ENCODE assay signal across 9 mouse cellular contexts in genomic region chr19:10224637-10225453, GRCm38 (mm10). TPM values are rescaled to one million over a fixed set of nuclear protein-coding genes. Genes with fewer than 3 reads are reported as not detected.
A peak's percentile ranks its signal among the peaks of the same experiment; 100 is the strongest.
DNase-seq lines count a peak whose midpoint lies in the region; ATAC-seq and TF ChIP-seq lines count a peak whose summit lies in the region.
"Had no signal": no experiment of that assay in that cellular context is flagged by ENCODE, and none has a peak within 500 bp of the region (broad histone marks: within the 10 kb centered on the region; RNA-seq: fewer than 3 reads in every experiment).

No protein-coding gene starts in this region.

- no peaks in the 10 kb centered on the region for H3K9me3 ChIP-seq in liver, embryonic 11.5 days (ENCODE audit: control insufficient read depth, low read length)
- H3K9me3 ChIP-seq in embryonic facial prominence, embryonic 13.5 days: no peaks in the 10 kb centered on the region
- H3K9me3 ChIP-seq in intestine, postnatal 0 days (ENCODE audit: control insufficient read depth): no peaks in the 10 kb centered on the region

- H3K9ac ChIP-seq in liver, embryonic 11.5 days (ENCODE audit: low read depth, low read length): no peak overlapping the region
- 0 out of 2 replicates have a peak overlapping the region, but pooled peaks have one; percentile 40 for H3K9ac ChIP-seq in embryonic facial prominence, embryonic 13.5 days
- 0 out of 2 replicates have a peak overlapping the region, but pooled peaks have one; percentile 3 for H3K9ac ChIP-seq in intestine, postnatal 0 days (ENCODE audit: low read depth, low read length)

- H3K4me2 ChIP-seq in liver, embryonic 11.5 days: peak overlapping the region; percentile 50
- peak overlapping the region; percentile 18 for H3K4me2 ChIP-seq in embryonic facial prominence, embryonic 13.5 days
- peak overlapping the region; percentile 38 for H3K4me2 ChIP-seq in intestine, postnatal 0 days (replicated peaks; ENCODE audit: low read depth)

- H3K4me1 ChIP-seq in liver, embryonic 11.5 days (replicated peaks; ENCODE audit: control insufficient read depth, insufficient read depth, low read length): peaks cover 32% of the 10 kb centered on the region
- peaks cover 8% of the 10 kb centered on the region for H3K4me1 ChIP-seq in embryonic facial prominence, embryonic 13.5 days
- peaks cover 17% of the 10 kb centered on the region; the same call in 1 of the 2 replicates for H3K4me1 ChIP-seq in intestine, postnatal 0 days (replicated peaks; ENCODE audit: control insufficient read depth, insufficient read depth, low read length)

- H3K36me3 ChIP-seq in liver, embryonic 11.5 days (ENCODE audit: control insufficient read depth, insufficient read depth, low read length): peaks cover 3% of the 10 kb centered on the region; the same call in 1 of the 2 replicates
- no peaks in the 10 kb centered on the region for H3K36me3 ChIP-seq in embryonic facial prominence, embryonic 13.5 days
- H3K36me3 ChIP-seq in intestine, postnatal 0 days (ENCODE audit: control insufficient read depth, insufficient read depth): peaks cover 13% of the 10 kb centered on the region; the same call in 1 of the 2 replicates

- no peak overlapping the region for H3K4me3 ChIP-seq in liver, embryonic 11.5 days (ENCODE audit: low read depth, low read length)
- H3K4me3 ChIP-seq in embryonic facial prominence, embryonic 13.5 days: no peak overlapping the region
- H3K4me3 ChIP-seq in intestine, postnatal 0 days (ENCODE audit: low read depth, low read length): no peak overlapping the region

- 0 out of 2 replicates have a peak, but pooled peaks have one; percentile 9 for ATAC-seq in liver, embryonic 11.5 days (replicated peaks; ENCODE audit: low FRiP score)
- no peak for ATAC-seq in embryonic facial prominence, embryonic 13.5 days (ENCODE audit: insufficient number of reproducible peaks, insufficient read depth, low FRiP score, low TSS enrichment, low read depth)
- ATAC-seq in intestine, postnatal 0 days: no peak

- DNase-seq in liver, embryonic 11.5 days (ENCODE audit: low spot score): no peak
- DNase-seq in liver: no peak
- DNase-seq in retina, embryonic 14.5 days (ENCODE audit: low spot score): peak; percentile 48
- DNase-seq in adrenal gland, adult 2 months: no peak
- DNase-seq in layer of hippocampus, postnatal 14 days (ENCODE audit: low spot score in 2 of 2): no peak
- DNase-seq in urinary bladder, postnatal 10 days (ENCODE audit: low spot score): no peak

- peak overlapping the region; percentile 68 for H3K27ac ChIP-seq in liver, embryonic 11.5 days (ENCODE audit: low read depth, low read length)
- H3K27ac ChIP-seq in embryonic facial prominence, embryonic 13.5 days: no peak overlapping the region
- no peak overlapping the region for H3K27ac ChIP-seq in intestine, postnatal 0 days (ENCODE audit: low read depth, low read length)

- WGBS in liver, embryonic 11.5 days: 24% methylated on average over 26 of the region's 26 CpGs
- 26% methylated on average over 26 of the region's 26 CpGs for WGBS in embryonic facial prominence, embryonic 13.5 days
- 19% methylated on average over 26 of the region's 26 CpGs for WGBS in intestine, postnatal 0 days

- 0 out of 2 replicates have a peak, but pooled peaks have one; percentile 15 for TF ChIP-seq CTCF in intestine, postnatal 0 days (IDR thresholded peaks at IDR 0.05; ENCODE audit: low read depth)

- H3K27me3 ChIP-seq in liver, embryonic 11.5 days (replicated peaks; ENCODE audit: control insufficient read depth, insufficient read depth, low read length): no peaks in the 10 kb centered on the region
- no peaks in the 10 kb centered on the region for H3K27me3 ChIP-seq in embryonic facial prominence, embryonic 13.5 days
- no peaks in the 10 kb centered on the region for H3K27me3 ChIP-seq in intestine, postnatal 0 days (replicated peaks; ENCODE audit: control insufficient read depth, insufficient read depth, low read length)

RNA-seq across cellular contexts. Expression of gene Myrf, which starts 15.7 kb away (rescaled TPM):
- 23.8 and 24.1 TPM in 2 replicates for polyA plus RNA-seq in liver, embryonic 11.5 days (2014; fragmentation: Nextera tagmentation; extraction: Ambion mirVana)
- 0.91 and 1.4 TPM in 2 replicates for polyA plus RNA-seq in embryonic facial prominence, embryonic 13.5 days (2015; fragmentation: Nextera tagmentation; extraction: Ambion mirVana)
- 4.1 and 4.5 TPM in 2 replicates for polyA plus RNA-seq in intestine, postnatal 0 days (2015; fragmentation: Nextera tagmentation; extraction: Ambion mirVana)
- 1 to 10 TPM; 2.3 to 2.7 TPM for total RNA-seq in adrenal gland, adult 2 months (2021)
- polyA plus RNA-seq in adrenal gland, adult 2 months (2012; rRNA removed): 2.5 and 3.1 TPM in 2 replicates
- 10 to 100 TPM; 29.6 to 31.2 TPM for total RNA-seq in layer of hippocampus, postnatal 14 days (2021)
- total RNA-seq: granulocyte monocyte progenitor cell, adult 5-6 weeks had no signal

RNA-seq across cellular contexts. Expression of gene Fen1, which starts 20.9 kb away (rescaled TPM):
- 215 and 236 TPM in 2 replicates for polyA plus RNA-seq in liver, embryonic 11.5 days (2014; fragmentation: Nextera tagmentation; extraction: Ambion mirVana)
- 69.3 and 88.1 TPM in 2 replicates for polyA plus RNA-seq in embryonic facial prominence, embryonic 13.5 days (2015; fragmentation: Nextera tagmentation; extraction: Ambion mirVana)
- polyA plus RNA-seq in intestine, postnatal 0 days (2015; fragmentation: Nextera tagmentation; extraction: Ambion mirVana): 30.4 and 33.0 TPM in 2 replicates
- 10 to 100 TPM in 1 of 2 experiments, 1 to 10 TPM in 1; 8.6 to 10.9 TPM for total RNA-seq in adrenal gland, adult 2 months (2021)
- polyA plus RNA-seq in adrenal gland, adult 2 months (2012; rRNA removed): 4.6 and 7.0 TPM in 2 replicates
- total RNA-seq in layer of hippocampus, postnatal 14 days (2021): 10 to 100 TPM in 1 of 2 experiments, 1 to 10 TPM in 1; 8.8 to 10.1 TPM

RNA-seq across cellular contexts. Expression of gene Tmem258, which starts 21.0 kb away (rescaled TPM):
- polyA plus RNA-seq in liver, embryonic 11.5 days (2014; fragmentation: Nextera tagmentation; extraction: Ambion mirVana): 472 and 478 TPM in 2 replicates
- 485 and 486 TPM in 2 replicates for polyA plus RNA-seq in embryonic facial prominence, embryonic 13.5 days (2015; fragmentation: Nextera tagmentation; extraction: Ambion mirVana)
- polyA plus RNA-seq in intestine, postnatal 0 days (2015; fragmentation: Nextera tagmentation; extraction: Ambion mirVana): 339 and 369 TPM in 2 replicates
- 100 to 1,000 TPM; 180 to 185 TPM for total RNA-seq in adrenal gland, adult 2 months (2021)
- 81.8 and 98.2 TPM in 2 replicates for polyA plus RNA-seq in adrenal gland, adult 2 months (2012; rRNA removed)
- 10 to 100 TPM; 90.6 to 91.7 TPM for total RNA-seq in layer of hippocampus, postnatal 14 days (2021)

RNA-seq across cellular contexts. Expression of gene Fads1, which starts 42.2 kb away (rescaled TPM):
- 113 and 121 TPM in 2 replicates for polyA plus RNA-seq in liver, embryonic 11.5 days (2014; fragmentation: Nextera tagmentation; extraction: Ambion mirVana)
- polyA plus RNA-seq in embryonic facial prominence, embryonic 13.5 days (2015; fragmentation: Nextera tagmentation; extraction: Ambion mirVana): 93.6 and 104 TPM in 2 replicates
- 26.9 and 29.8 TPM in 2 replicates for polyA plus RNA-seq in intestine, postnatal 0 days (2015; fragmentation: Nextera tagmentation; extraction: Ambion mirVana)
- total RNA-seq in adrenal gland, adult 2 months (2021): 1,000 to 10,000 TPM in 1 of 2 experiments, 100 to 1,000 TPM in 1; 745 to 1,239 TPM
- polyA plus RNA-seq in adrenal gland, adult 2 months (2012; rRNA removed): 203 and 332 TPM in 2 replicates
- 100 to 1,000 TPM; 193 to 203 TPM for total RNA-seq in layer of hippocampus, postnatal 14 days (2021)
